Mouse (Mus musculus) myocyte (in vitro differentiated cells): Measurements from ENCODE around the gene Taf11.
A peak's percentile ranks its signal among the peaks of the same experiment; 100 is the strongest.

Experiments used
- MYOD1 ChIP-seq, 3 experiments: IDR thresholded peaks; one replicate each; pipeline ENCODE4 v1.6.1; 2011; ENCODE audit warnings: control low read depth in 2 of 3, low read depth in 2 of 3, mild to moderate bottlenecking in 2 of 3, moderate library complexity in 1 of 3; ENCODE audit not compliant: insufficient read length in 2 of 3, control insufficient read depth in 1 of 3
- POLR2AphosphoS2 ChIP-seq: IDR thresholded peaks from one replicate; pipeline ENCODE4 v1.6.1; 2011; ENCODE audit warnings: low read depth, control low read depth; ENCODE audit not compliant: insufficient read length
- REST ChIP-seq: IDR thresholded peaks from one replicate; pipeline ENCODE4 v1.6.1; 2011; ENCODE audit warnings: mild to moderate bottlenecking, control low read depth, moderate library complexity; ENCODE audit not compliant: insufficient read depth, insufficient read length

GRCm38 (mm10) chr17:27908888-27909621 lies 589 bp downstream of the Taf11 start, which contains the start of gene Anks1:
- TF ChIP-seq MYOD1 (IDR thresholded peaks at IDR 0.05; ENCODE audit: control insufficient read depth in 1 of 3, insufficient read length in 2 of 3, low read depth in 2 of 3) (peak in 1 of 3 experiments; percentile 32), REST (no peak), POLR2AphosphoS2 (no peak)
